Mouse (Mus musculus) ovary, postnatal 10 days (tissue): Measurements from ENCODE around the gene Agr2.

Experiments used
- DNase-seq: peaks from one replicate; pipeline ENCODE4 v3.0.0; 2022; ENCODE audit warnings: low spot score

Gene Agr2

GRCm38 (mm10) chr12:36026126-36026525, 33.4 kb downstream of the Agr2 start:
- DNase-seq, result no peak

GRCm38 (mm10) chr12:36027171-36027570, 34.5 kb downstream of the Agr2 start:
- no peak for DNase-seq

- DNase-seq, result no peak
These were observed 36.4 kb downstream of the Agr2 start for GRCm38 (mm10) chr12:36028968-36029645.

- no peak for DNase-seq
These were observed 37.0 kb downstream of the Agr2 start for GRCm38 (mm10) chr12:36029687-36030086.

- no peak for DNase-seq
These were observed 38.1 kb downstream of the Agr2 start for GRCm38 (mm10) chr12:36030660-36031363.

- DNase-seq, result no peak
These were observed 39.7 kb downstream of the Agr2 start for GRCm38 (mm10) chr12:36032419-36032818.

- DNase-seq, result no peak
These were observed 42.8 kb downstream of the Agr2 start for GRCm38 (mm10) chr12:36035501-36035900.

- DNase-seq, result no peak
These were observed 43.4 kb downstream of the Agr2 start for GRCm38 (mm10) chr12:36036121-36036520.

GRCm38 (mm10) chr12:36036776-36037175, 44.1 kb downstream of the Agr2 start:
- no peak for DNase-seq

GRCm38 (mm10) chr12:36039541-36040084, 46.9 kb downstream of the Agr2 start:
- no peak for DNase-seq

- no peak for DNase-seq
These were observed 48.0 kb downstream of the Agr2 start for GRCm38 (mm10) chr12:36040571-36041280.

- no peak for DNase-seq
These were observed 48.5 kb downstream of the Agr2 start for GRCm38 (mm10) chr12:36041281-36041589.

- peak; percentile 3 for DNase-seq
These were observed 49.1 kb downstream of the Agr2 start for GRCm38 (mm10) chr12:36041703-36042347.

GRCm38 (mm10) chr12:36042348-36042778, 49.7 kb downstream of the Agr2 start, which contains the start of gene Tspan13:
Tspan13 (minus strand) TSS chr12:36042500.
- DNase-seq, result peak; percentile 63

- no peak for DNase-seq
These were observed 52.0 kb downstream of the Agr2 start for GRCm38 (mm10) chr12:36044691-36045090.

- DNase-seq, result no peak
These were observed 53.5 kb downstream of the Agr2 start for GRCm38 (mm10) chr12:36046196-36046595.

GRCm38 (mm10) chr12:36047593-36047992, 54.9 kb downstream of the Agr2 start:
- no peak for DNase-seq

- no peak for DNase-seq
These were observed 57.6 kb downstream of the Agr2 start for GRCm38 (mm10) chr12:36050276-36050675.
